Mouse (Mus musculus) MEL (cell line): ENCODE measurements around the gene Guk1. TPM values are rescaled to one million over a fixed set of nuclear protein-coding genes. Genes with fewer than 3 reads are reported as not detected.

Experiments used
- DNase-seq: peaks from one replicate; pipeline ENCODE4 v3.0.0; 2011; ENCODE audit warnings: low read depth, low spot score
- H3K27ac ChIP-seq: 2 replicates; pipeline ENCODE4 v1.5.1; 2012; ENCODE audit warnings: low read depth, mild to moderate bottlenecking, control low read depth, low read length, moderate library complexity; ENCODE audit not compliant: control insufficient read depth
- H3K27me3 ChIP-seq, 2 experiments: fragments of 150-350 bp in 1 of 2; sonication (generic) in 1 of 2; 2 replicates each; pipeline ENCODE4 v1.6.1; 2012; ENCODE audit warnings: low read length in 2 of 2, mild to moderate bottlenecking in 2 of 2, improper control_type of control experiment in 1 of 2, moderate library complexity in 1 of 2; ENCODE audit not compliant: insufficient read depth in 2 of 2, control insufficient read depth in 1 of 2
- H3K36me3 ChIP-seq, 2 experiments: 2 replicates each; pipeline ENCODE4 v1.6.1; 2012 to 2014; ENCODE audit warnings: low read length in 2 of 2, improper control_type of control experiment in 1 of 2, inconsistent platforms in 1 of 2, mild to moderate bottlenecking in 1 of 2; ENCODE audit not compliant: insufficient read depth in 2 of 2, control insufficient read depth in 1 of 2
- H3K4me1 ChIP-seq, 2 experiments: fragments of 150-350 bp in 1 of 2; sonication (generic) in 1 of 2; 2 replicates each; pipeline ENCODE4 v1.6.1; 2012; ENCODE audit warnings: low read length in 2 of 2, improper control_type of control experiment in 1 of 2, mild to moderate bottlenecking in 1 of 2; ENCODE audit not compliant: insufficient read depth in 2 of 2, control insufficient read depth in 1 of 2
- H3K4me3 ChIP-seq, 2 experiments: fragments of 150-350 bp in 1 of 2; sonication (generic) in 1 of 2; 2 replicates each; pipeline ENCODE4 v1.5.1; 2012; ENCODE audit warnings: low read depth in 2 of 2, low read length in 2 of 2, mild to moderate bottlenecking in 2 of 2, moderate library complexity in 2 of 2, control low read depth in 1 of 2, improper control_type of control experiment in 1 of 2; ENCODE audit not compliant: control insufficient read depth in 1 of 2, insufficient read depth in 1 of 2
- H3K79me2 ChIP-seq: 2 replicates; pipeline ENCODE4 v1.6.1; 2012; ENCODE audit warnings: mild to moderate bottlenecking, low read length, moderate library complexity; ENCODE audit not compliant: control insufficient read depth, poor library complexity, insufficient read depth
- H3K9ac ChIP-seq: 2 replicates; pipeline ENCODE4 v1.6.1; 2012; ENCODE audit warnings: low read depth, mild to moderate bottlenecking, control low read depth, low read length, moderate library complexity; ENCODE audit not compliant: control insufficient read depth, poor library complexity, severe bottlenecking
- H3K9me3 ChIP-seq: fragments of 150-350 bp; sonication (generic); replicated peaks from 2 replicates; pipeline ENCODE4 v1.6.1; 2012; ENCODE audit warnings: mild to moderate bottlenecking, low read length, improper control_type of control experiment, moderate library complexity; ENCODE audit not compliant: insufficient read depth
- CHD1 ChIP-seq: IDR thresholded peaks from 2 replicates; pipeline ENCODE4 v1.6.1; 2012; ENCODE audit warnings: low read depth, mild to moderate bottlenecking, inconsistent platforms, low read length, improper control_type of control experiment
- E2F4 ChIP-seq: IDR thresholded peaks from 2 replicates; pipeline ENCODE4 v1.6.1; 2011; ENCODE audit warnings: low read depth, low read length, improper control_type of control experiment, borderline replicate concordance
- EP300 ChIP-seq, 2 experiments: IDR thresholded peaks; 2 replicates each; pipeline ENCODE4 v1.6.1; 2011; ENCODE audit warnings: improper control_type of control experiment in 2 of 2, low read length in 2 of 2, low read depth in 1 of 2, mild to moderate bottlenecking in 1 of 2
- ETS1 ChIP-seq: IDR thresholded peaks from 2 replicates; pipeline ENCODE4 v1.6.1; 2012; ENCODE audit warnings: low read depth, mild to moderate bottlenecking, inconsistent platforms, low read length, improper control_type of control experiment, moderate library complexity
- GATA1 ChIP-seq: IDR thresholded peaks from 2 replicates; pipeline ENCODE4 v1.6.1; 2011; ENCODE audit warnings: low read depth, low read length, improper control_type of control experiment
- JUND ChIP-seq: IDR thresholded peaks from 2 replicates; pipeline ENCODE4 v1.6.1; 2011; ENCODE audit warnings: low read depth, mild to moderate bottlenecking, improper control_type of control experiment, low read length
- MAZ ChIP-seq: IDR thresholded peaks from 2 replicates; pipeline ENCODE4 v1.6.1; 2012; ENCODE audit warnings: low read depth, mild to moderate bottlenecking, inconsistent platforms, low read length, improper control_type of control experiment
- MXI1 ChIP-seq: IDR thresholded peaks from 2 replicates; pipeline ENCODE4 v1.6.1; 2011; ENCODE audit warnings: mild to moderate bottlenecking, low read depth, low read length, improper control_type of control experiment
- MYC ChIP-seq: IDR thresholded peaks from 2 replicates; pipeline ENCODE4 v1.6.1; 2011; ENCODE audit warnings: low read depth, mild to moderate bottlenecking, low read length, improper control_type of control experiment, moderate library complexity
- NRF1 ChIP-seq: IDR thresholded peaks from 2 replicates; pipeline ENCODE4 v1.6.1; 2014; ENCODE audit warnings: low read depth, mild to moderate bottlenecking, inconsistent platforms, low read length, improper control_type of control experiment, moderate library complexity; ENCODE audit not compliant: poor library complexity, insufficient read depth, severe bottlenecking
- RAD21 ChIP-seq: IDR thresholded peaks from 2 replicates; pipeline ENCODE4 v1.6.1; 2011; ENCODE audit warnings: mild to moderate bottlenecking, low read depth, low read length, improper control_type of control experiment
- RCOR1 ChIP-seq: IDR thresholded peaks from 2 replicates; pipeline ENCODE4 v1.6.1; 2012; ENCODE audit warnings: low read depth, mild to moderate bottlenecking, inconsistent platforms, low read length, improper control_type of control experiment
- SIN3A ChIP-seq: IDR thresholded peaks from 2 replicates; pipeline ENCODE4 v1.6.1; 2012; ENCODE audit warnings: low read length, improper control_type of control experiment, inconsistent platforms
- SMC3 ChIP-seq: IDR thresholded peaks from 2 replicates; pipeline ENCODE4 v1.6.1; 2011; ENCODE audit warnings: low read depth, low read length, improper control_type of control experiment
- TAL1 ChIP-seq: IDR thresholded peaks from 2 replicates; pipeline ENCODE4 v1.6.1; 2012; ENCODE audit warnings: mild to moderate bottlenecking, inconsistent platforms, low read length, moderate library complexity, mixed read lengths
- TCF12 ChIP-seq: IDR thresholded peaks from 2 replicates; pipeline ENCODE4 v1.6.1; 2014; ENCODE audit warnings: low read depth, mild to moderate bottlenecking, inconsistent platforms, low read length, improper control_type of control experiment, moderate library complexity
- USF1 ChIP-seq: IDR thresholded peaks from 2 replicates; pipeline ENCODE4 v1.6.1; 2014; ENCODE audit warnings: low read depth, mild to moderate bottlenecking, inconsistent platforms, low read length, improper control_type of control experiment, moderate library complexity
- ZC3H11A ChIP-seq: IDR thresholded peaks from 2 replicates; pipeline ENCODE4 v1.6.1; 2012; ENCODE audit warnings: low read depth, mild to moderate bottlenecking, inconsistent platforms, low read length, improper control_type of control experiment
- ZNF384 ChIP-seq: IDR thresholded peaks from 2 replicates; pipeline ENCODE4 v1.6.1; 2012; ENCODE audit warnings: low read depth, mild to moderate bottlenecking, inconsistent platforms, low read length, improper control_type of control experiment
- polyA plus RNA-seq, 2 experiments: library from polyadenylated mRNA; stranded (reverse) in 1 of 2; unstranded in 1 of 2; fragments of >175 nt in 1 of 2; fragments of >200 nt in 1 of 2; gene quantifications; 2 replicates each; pipeline versions ENCODE4 v1.2.1 to v1.2.4; 2012; ENCODE audit warnings: low replicate concordance in 2 of 2, low read depth in 1 of 2; ENCODE audit not compliant: insufficient read length in 2 of 2, insufficient read depth in 1 of 2, missing spikeins in 1 of 2
- total RNA-seq: library from RNA; depleted of rRNA; stranded (reverse); fragments of 300-350 nt; gene quantifications from 2 replicates; pipeline ENCODE4 v1.2.3, GENCODE M21; 2012

Gene Guk1
- total and polyA plus RNA-seq, 3 experiments: 215 to 295 TPM; not detected in 1

DNA sequence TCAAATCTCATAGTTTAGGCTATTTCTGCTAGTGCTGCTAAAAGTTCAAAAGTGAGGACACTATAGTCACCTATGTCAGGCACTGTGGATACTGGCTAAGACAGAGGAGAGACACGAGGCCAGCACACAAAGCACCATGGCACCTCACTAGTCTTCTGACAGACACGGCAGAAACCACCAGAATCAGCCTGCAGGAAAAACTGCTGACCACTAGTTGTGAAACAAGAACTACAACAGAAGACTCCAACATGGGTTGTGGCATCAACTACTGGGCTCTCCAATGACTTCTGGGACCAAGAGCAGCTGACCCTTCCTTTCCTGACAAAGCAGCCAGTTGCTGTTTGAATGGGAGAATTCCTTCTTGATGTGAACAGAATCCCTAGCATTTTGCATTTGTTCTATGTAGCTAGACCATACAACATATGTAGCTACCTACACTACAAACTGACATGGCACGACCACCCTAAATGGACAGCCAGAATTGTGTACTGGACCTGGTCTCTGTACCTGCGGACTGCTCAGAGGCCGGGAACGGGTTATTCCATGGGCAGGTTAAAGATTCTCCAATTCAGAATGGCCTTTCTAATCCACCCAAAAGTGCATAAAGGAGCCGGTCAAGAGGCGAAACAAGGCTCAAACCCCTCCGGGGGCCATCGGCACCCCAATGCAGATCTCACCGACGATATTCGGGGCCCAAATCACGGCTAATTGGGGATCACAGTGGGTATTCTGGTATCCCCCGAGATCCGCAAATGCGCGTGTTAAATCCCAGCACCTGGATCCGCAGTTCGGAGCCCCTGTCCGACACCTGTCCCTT, 35.0 kb upstream of the Guk1 start:
- peak overlapping the region; percentile 88 to 95 for H3K4me3 ChIP-seq
- peaks cover 63% of the 10 kb centered on the region for H3K79me2 ChIP-seq
- H3K36me3 ChIP-seq: peaks cover 9 to 61% of the 10 kb centered on the region in 2 experiments; a peak in 3 of 4 replicates
- TF ChIP-seq RAD21: no peak
- no peak for TF ChIP-seq E2F4
- TF ChIP-seq MAZ: no peak
- no peak for TF ChIP-seq ZC3H11A
- no peak for TF ChIP-seq JUND
- 0 out of 2 replicates have a peak, but pooled peaks have one; percentile 18 for TF ChIP-seq MYC
- no peak for TF ChIP-seq GATA1
- 0 out of 2 replicates have a peak, but pooled peaks have one; percentile 9 for TF ChIP-seq CHD1
- TF ChIP-seq NRF1: 0 out of 2 replicates have a peak, but pooled peaks have one; percentile 3
- TF ChIP-seq, all 39 proteins: peak for 3
- H3K27ac ChIP-seq: peak overlapping the region; percentile 70
- no peaks in the 10 kb centered on the region for H3K27me3 ChIP-seq
- peak; percentile 38 for DNase-seq
- H3K9ac ChIP-seq: peak overlapping the region; percentile 93
- no peaks in the 10 kb centered on the region for H3K9me3 ChIP-seq
- H3K4me1 ChIP-seq: peaks cover 30 to 49% of the 10 kb centered on the region in 2 experiments

DNA sequence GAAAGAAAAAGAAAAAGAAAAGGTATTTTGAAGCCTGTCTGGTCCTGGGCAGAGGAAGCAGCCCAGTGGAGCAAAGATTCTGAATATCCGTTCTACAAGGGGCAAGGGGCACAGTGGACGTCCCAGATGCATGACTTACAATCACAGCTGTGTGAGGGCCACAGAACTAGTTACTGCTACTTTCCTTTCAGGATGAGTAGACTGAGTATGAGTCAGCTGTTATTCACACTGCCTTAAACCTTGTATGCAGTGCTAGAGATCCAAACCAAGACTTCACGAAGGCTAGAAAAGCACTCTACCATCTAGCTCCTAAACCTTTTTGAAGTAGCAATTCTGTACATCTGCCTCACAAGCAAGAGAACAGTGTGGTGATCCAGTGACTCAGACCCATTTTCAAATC, 34.2 kb upstream of the Guk1 start:
- no peaks in the 10 kb centered on the region for H3K27me3 ChIP-seq
- TF ChIP-seq SIN3A (0 out of 2 replicates have a peak, but pooled peaks have one; percentile 37), MXI1 (peak; percentile 43; the same call in 1 of the 2 replicates), JUND (no peak), USF1 (no peak)
- peaks cover 11 to 68% of the 10 kb centered on the region in 2 experiments; a peak in 3 of 4 replicates for H3K36me3 ChIP-seq
- peaks cover 70% of the 10 kb centered on the region for H3K79me2 ChIP-seq
- H3K4me1 ChIP-seq: peaks cover 34 to 52% of the 10 kb centered on the region in 2 experiments
- no peaks in the 10 kb centered on the region for H3K9me3 ChIP-seq
- 0 out of 2 replicates have a peak overlapping the region, but pooled peaks have one; percentile 6 for H3K27ac ChIP-seq
- peak; percentile 49 for DNase-seq
- H3K9ac ChIP-seq: peak overlapping the region; percentile 93
- H3K4me3 ChIP-seq: peak overlapping the region; percentile 88 to 95

DNA sequence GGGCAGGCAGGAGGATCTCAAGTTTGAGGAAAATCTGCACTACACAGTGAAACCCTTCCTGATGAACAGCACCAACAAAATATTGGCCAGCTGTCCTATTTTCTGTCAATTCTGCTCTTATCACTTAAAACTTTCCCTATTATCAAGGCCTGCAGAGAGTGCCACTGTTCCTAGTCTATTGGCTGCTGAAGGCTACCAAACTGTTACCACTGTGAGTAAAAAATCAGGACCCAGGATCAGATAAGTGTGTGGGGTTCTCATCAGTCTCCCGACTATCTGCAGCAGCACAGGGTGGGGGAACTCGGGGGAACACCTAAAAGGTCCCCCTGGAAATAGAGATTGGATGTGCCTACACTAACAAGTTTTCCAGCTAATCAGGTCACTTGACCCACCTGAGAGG, 33.2 kb upstream of the Guk1 start:
- H3K9me3 ChIP-seq: no peaks in the 10 kb centered on the region
- peak; percentile 42 for DNase-seq
- peaks cover 34 to 53% of the 10 kb centered on the region in 2 experiments for H3K4me1 ChIP-seq
- H3K9ac ChIP-seq: no peak overlapping the region
- peak overlapping the region; percentile 11; the same call in 1 of the 2 replicates for H3K27ac ChIP-seq
- no peak overlapping the region; a peak in 1 of 4 replicates for H3K4me3 ChIP-seq
- H3K79me2 ChIP-seq: peaks cover 81% of the 10 kb centered on the region
- H3K36me3 ChIP-seq: peaks cover 11 to 73% of the 10 kb centered on the region in 2 experiments; a peak in 3 of 4 replicates
- no peak for TF ChIP-seq ZNF384
- TF ChIP-seq TAL1: peak; percentile 32
- TF ChIP-seq SMC3: no peak
- peak; percentile 71 for TF ChIP-seq TCF12
- TF ChIP-seq GATA1: peak; percentile 85
- TF ChIP-seq MYC: no peak
- TF ChIP-seq ETS1: peak; percentile 47
- TF ChIP-seq EP300 (IDR thresholded peaks at IDR 0.05; ENCODE audit: low read depth in 1 of 2, low read length in 2 of 2): peak in 1 of 2 experiments; percentile 53; a peak in 2 of 4 replicates
- peak; percentile 97 for TF ChIP-seq RCOR1
- peak; percentile 63; the same call in 1 of the 2 replicates for TF ChIP-seq MAZ
- peak; percentile 35; the same call in 1 of the 2 replicates for TF ChIP-seq SIN3A
- no peaks in the 10 kb centered on the region for H3K27me3 ChIP-seq
